Mouse (Mus musculus) lung, embryonic 14.5 days (tissue): Measurements from ENCODE around the gene 1110032A03Rik. TPM values are rescaled to one million over a fixed set of nuclear protein-coding genes. Genes with fewer than 3 reads are reported as not detected.
A peak's percentile ranks its signal among the peaks of the same experiment; 100 is the strongest.

Experiments used
- ATAC-seq: fragments of 200-750 bp; cut with Nextera tagmentation; 2 replicates; pipeline ENCODE4 v1.8.0; 2017; ENCODE audit warnings: mild to moderate bottlenecking, moderate TSS enrichment, moderate library complexity; ENCODE audit not compliant: insufficient read depth
- DNase-seq: peaks from one replicate; pipeline ENCODE4 v3.0.0-alpha.2; 2015
- H3K27ac ChIP-seq: fragments of 300-500 bp; sonication (generic); 2 replicates; pipeline ENCODE4 v1.5.1; 2014; ENCODE audit warnings: low read depth, mild to moderate bottlenecking, moderate library complexity
- H3K27me3 ChIP-seq: fragments of 300-500 bp; sonication (generic); 2 replicates; pipeline ENCODE4 v1.6.1; 2014; ENCODE audit warnings: low read length, control low read depth; ENCODE audit not compliant: insufficient read depth
- H3K36me3 ChIP-seq: fragments of 300-500 bp; sonication (generic); 2 replicates; pipeline ENCODE4 v1.6.1; 2014; ENCODE audit warnings: control low read depth; ENCODE audit not compliant: insufficient read depth
- H3K4me1 ChIP-seq: fragments of 300-500 bp; sonication (generic); 2 replicates; pipeline ENCODE4 v1.6.1; 2014; ENCODE audit warnings: antibody characterized with exemption, control low read depth; ENCODE audit not compliant: insufficient read depth
- H3K4me2 ChIP-seq: fragments of 300-500 bp; sonication (generic); 2 replicates; pipeline ENCODE4 v1.6.1; 2014; ENCODE audit warnings: mild to moderate bottlenecking
- H3K4me3 ChIP-seq: fragments of 300-500 bp; sonication (generic); 2 replicates; pipeline ENCODE4 v1.5.1; 2014; ENCODE audit warnings: low read depth, low read length
- H3K9ac ChIP-seq: fragments of 300-500 bp; sonication (generic); 2 replicates; pipeline ENCODE4 v1.6.1; 2014
- H3K9me3 ChIP-seq: fragments of 300-500 bp; sonication (generic); 2 replicates; pipeline ENCODE4 v1.6.1; 2016; ENCODE audit warnings: low read depth, low read length, control low read depth
- CTCF ChIP-seq: IDR thresholded peaks from 2 replicates; pipeline ENCODE4 v1.5.1; 2016; ENCODE audit warnings: antibody characterized with exemption, low read depth
- WGBS: fragments of 180-500 bp; shearing (Covaris S2); extraction: QIAGEN DNeasy Blood & Tissue Kit; methylation state at CpG from one replicate; pipeline ENCODE4 v1.1.7; 2014; 5-methylcytosine and 5-hydroxymethylcytosine counted together
- polyA plus RNA-seq: library from polyadenylated mRNA; unstranded; fragments of >200 nt; fragmentation: Nextera tagmentation; extraction: Ambion mirVana; gene quantifications from 2 replicates; pipeline ENCODE4 v1.2.1, GENCODE M21; 2014

1110032A03Rik gene
- polyA plus RNA-seq, 1 experiment from 2014 or later: 30.3 TPM

GRCm38 (mm10) chr9:50746214-50746677, 29.1 kb downstream of the 1110032A03Rik start, which contains the start of gene 2310030G06Rik:
TSS of gene 2310030G06Rik (minus strand) at chr9:50746536.
- Histone ChIP-seq H3K27me3 (no peaks in the 10 kb centered on the region; the same call in 1 of the 2 replicates), H3K9ac (peak within 1 kb of the TSS; percentile 59), H3K4me1 (0 out of 2 replicates have a peak, but pooled peaks cover 6% of the 10 kb centered on the region), H3K27ac (peak within 1 kb of the TSS; percentile 89), H3K36me3 (no peaks in the 10 kb centered on the region), H3K4me3 (peak within 1 kb of the TSS; percentile 45), H3K4me2 (peak within 1 kb of the TSS; percentile 66), H3K9me3 (no peaks in the 10 kb centered on the region)
- ATAC-seq: peak; percentile 83
- DNase-seq: peak; percentile 79
- TF ChIP-seq CTCF: peak; percentile 41
- under 1% methylated on average over 19 of the region's 19 CpGs for WGBS

DNA sequence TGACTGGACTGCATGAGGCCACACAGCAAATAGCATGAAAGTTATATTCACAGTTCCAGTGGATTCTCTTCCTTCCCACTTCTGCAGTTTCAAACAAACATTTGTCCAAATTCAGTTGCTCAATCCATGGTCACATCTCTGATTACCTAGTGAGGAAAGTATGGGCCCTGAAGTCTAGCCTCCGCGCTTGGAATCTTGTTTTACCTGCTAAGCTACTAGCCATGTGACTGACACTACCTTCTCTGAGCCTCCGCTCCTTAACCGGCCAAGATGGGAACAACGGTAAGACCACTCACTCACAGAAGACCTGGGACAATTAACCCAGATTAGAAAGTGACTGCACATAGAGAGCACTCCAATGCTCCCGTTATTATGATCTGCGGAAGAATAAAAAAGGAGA, 29.5 kb downstream of the 1110032A03Rik start:
- Histone ChIP-seq H3K27ac (peak overlapping the region; percentile 89), H3K4me2 (peak overlapping the region; percentile 66), H3K27me3 (no peaks in the 10 kb centered on the region), H3K36me3 (no peaks in the 10 kb centered on the region), H3K9me3 (no peaks in the 10 kb centered on the region), H3K4me3 (peak overlapping the region; percentile 45), H3K9ac (peak overlapping the region; percentile 59), H3K4me1 (0 out of 2 replicates have a peak, but pooled peaks cover 6% of the 10 kb centered on the region)
- peak; percentile 66 for DNase-seq
- TF ChIP-seq CTCF: no peak
- whole genome bisulfite sequencing: 16% methylated on average over 7 of the region's 7 CpGs
- peak; percentile 72 for ATAC-seq

DNA sequence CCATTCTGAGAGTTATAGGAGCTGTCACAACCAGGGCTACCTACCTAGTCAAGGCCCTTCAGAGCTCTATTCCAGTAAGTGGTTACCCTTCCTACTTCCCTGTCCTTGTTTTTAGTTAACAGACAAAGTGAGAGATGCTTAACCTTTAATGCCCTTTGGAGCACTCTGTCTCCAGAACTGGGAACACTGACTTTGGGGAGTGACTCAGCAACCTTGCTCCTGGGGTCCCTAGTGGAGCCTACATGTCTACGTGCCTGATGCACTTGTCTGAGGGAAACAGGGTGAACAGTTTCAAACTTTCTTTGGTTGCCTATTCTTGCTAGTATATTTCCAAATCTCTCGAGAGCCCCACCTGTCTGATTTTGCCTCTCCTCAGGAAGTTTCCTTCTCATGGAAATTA, 32.6 kb downstream of the 1110032A03Rik start:
- Histone ChIP-seq H3K4me1 (peaks cover 6% of the 10 kb centered on the region; the same call in 1 of the 2 replicates), H3K27ac (no peak overlapping the region), H3K9me3 (no peaks in the 10 kb centered on the region), H3K4me3 (no peak overlapping the region), H3K27me3 (no peaks in the 10 kb centered on the region), H3K36me3 (no peaks in the 10 kb centered on the region), H3K9ac (no peak overlapping the region), H3K4me2 (no peak overlapping the region)
- TF ChIP-seq CTCF: no peak
- ATAC-seq (no peak), DNase-seq (no peak)
- WGBS: 71% methylated on average over 2 of the region's 2 CpGs

DNA sequence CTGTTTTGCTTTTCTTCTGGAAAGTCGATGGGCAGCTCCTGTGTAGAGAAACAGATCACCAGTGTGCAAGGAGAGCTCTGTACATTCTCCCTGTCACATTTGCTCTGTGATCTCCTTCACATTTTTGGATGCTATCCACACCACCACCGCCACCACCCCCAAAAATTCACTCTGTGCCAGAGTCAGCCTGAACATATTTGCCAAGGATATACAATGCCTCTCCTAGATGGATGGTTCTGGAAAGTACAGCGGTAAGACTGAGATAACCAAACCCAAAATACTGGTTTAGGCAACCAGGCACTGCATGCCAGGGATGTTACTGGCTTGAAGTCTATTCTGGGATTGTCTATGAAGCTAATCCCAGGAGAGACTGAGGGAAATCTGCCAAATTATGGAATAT, 33.1 kb downstream of the 1110032A03Rik start:
- no peaks in the 10 kb centered on the region for H3K27me3 ChIP-seq
- H3K4me2 ChIP-seq: no peak overlapping the region
- no peak overlapping the region for H3K4me3 ChIP-seq
- ATAC-seq: no peak
- 75% methylated on average over 3 of the region's 3 CpGs for WGBS
- peaks cover 6% of the 10 kb centered on the region; the same call in 1 of the 2 replicates for H3K4me1 ChIP-seq
- TF ChIP-seq CTCF: no peak
- no peak overlapping the region for H3K27ac ChIP-seq
- H3K9me3 ChIP-seq: no peaks in the 10 kb centered on the region
- no peak for DNase-seq
- no peak overlapping the region for H3K9ac ChIP-seq
- no peaks in the 10 kb centered on the region for H3K36me3 ChIP-seq

DNA sequence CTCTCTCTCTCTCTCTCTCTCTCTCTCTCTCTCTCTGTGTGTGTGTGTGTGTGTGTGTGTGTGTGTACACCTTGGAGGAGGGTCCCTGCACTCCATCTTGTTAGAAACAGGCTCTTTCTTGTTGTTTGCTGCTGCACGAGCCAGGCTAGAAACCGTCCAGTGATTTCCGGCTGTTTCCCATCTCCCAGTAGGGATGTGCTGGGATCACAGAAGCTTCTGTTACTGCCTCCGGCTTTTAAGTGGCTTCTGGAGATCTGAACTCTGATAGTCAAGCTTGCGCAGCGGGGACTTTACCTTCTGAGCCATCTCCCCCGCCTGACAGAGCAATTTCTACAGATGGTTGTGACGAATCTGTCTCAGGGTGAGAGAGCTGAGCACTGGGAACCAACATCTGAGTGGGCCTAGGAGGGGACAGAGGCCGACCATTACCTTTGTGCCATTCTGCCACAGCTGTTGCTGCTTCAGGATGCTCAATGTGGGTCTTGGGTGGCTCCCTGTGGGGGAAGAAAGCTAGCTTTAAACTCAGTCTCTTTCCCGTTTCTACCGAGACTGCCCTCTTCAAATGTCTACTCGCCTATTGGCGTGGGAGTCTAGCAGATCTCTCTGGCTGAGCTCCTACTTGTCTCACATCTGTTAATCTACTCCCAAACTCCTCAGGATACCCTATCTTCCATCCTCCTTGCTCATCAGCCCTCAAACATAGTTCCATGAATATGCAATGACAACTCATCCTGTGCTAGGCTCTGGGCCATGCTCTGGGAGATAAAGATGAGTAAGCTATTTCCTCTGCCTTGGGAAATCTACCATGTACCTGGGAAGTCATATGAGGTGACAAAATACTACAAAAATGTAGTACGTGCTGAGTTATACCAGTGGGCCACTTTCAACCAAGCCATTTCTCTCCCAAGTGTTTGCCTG, 34.2 kb downstream of the 1110032A03Rik start:
- Histone ChIP-seq H3K4me1 (peaks cover 5% of the 10 kb centered on the region; the same call in 1 of the 2 replicates), H3K4me2 (no peak overlapping the region), H3K4me3 (no peak overlapping the region), H3K27ac (no peak overlapping the region), H3K27me3 (no peaks in the 10 kb centered on the region), H3K9ac (no peak overlapping the region), H3K9me3 (no peaks in the 10 kb centered on the region), H3K36me3 (no peaks in the 10 kb centered on the region)
- DNase-seq (no peak), ATAC-seq (no peak)
- TF ChIP-seq CTCF: no peak
- 83% methylated on average over 14 of the region's 14 CpGs for WGBS

- peak; percentile 97 for DNase-seq
- WGBS: 11% methylated on average over 36 of the region's 36 CpGs
- peak within 1 kb of the TSS; percentile 64 for H3K4me2 ChIP-seq
- TF ChIP-seq CTCF: no peak
- H3K4me3 ChIP-seq: peak within 1 kb of the TSS; percentile 30
- no peaks in the 10 kb centered on the region for H3K36me3 ChIP-seq
- peak within 1 kb of the TSS; percentile 21; the same call in 1 of the 2 replicates for H3K9ac ChIP-seq
- ATAC-seq: peak; percentile 98
- H3K27ac ChIP-seq: 0 out of 2 replicates have a peak within 1 kb of the TSS, but pooled peaks have one; percentile 9
- no peaks in the 10 kb centered on the region for H3K9me3 ChIP-seq
- no peaks in the 10 kb centered on the region for H3K27me3 ChIP-seq
- H3K4me1 ChIP-seq: no peaks in the 10 kb centered on the region; the same call in 1 of the 2 replicates
Measured at GRCm38 (mm10) chr9:50738914-50739870, 36.1 kb downstream of the 1110032A03Rik start, which contains the start of gene Dixdc1. TSS of gene Dixdc1 (minus strand) at chr9:50739517.
